Mouse (Mus musculus): ENCODE results near the gene Prl8a8. TPM values are rescaled to one million over a fixed set of nuclear protein-coding genes. Genes with fewer than 3 reads are reported as not detected.

The Prl8a8 gene
- total RNA-seq (2012; rRNA removed) = not detected in 2 replicates

GRCm38 (mm10) chr13:27513117-27513516 is at the start of gene Prl8a8:
Prl8a8 (minus strand) TSS chr13:27513217.
- in situ Hi-C loops (cut with MboI; ENCODE audit: low sequenced_read_pairs in 2 of 2, unreplicated experiment in 2 of 2) = no loop called here
- no peak within 1 kb of the TSS for H3K4me3 ChIP-seq (ENCODE audit: insufficient read depth in 1 of 2, low read depth in 1 of 2, low read length in 2 of 2, poor library complexity in 1 of 2, severe bottlenecking in 1 of 2)
- no peak for TF ChIP-seq ZC3H11A (IDR thresholded peaks at IDR 0.05; ENCODE audit: borderline replicate concordance, low read depth, low read length)
- no peaks in the 10 kb centered on the region for H3K9me3 ChIP-seq (ENCODE audit: control insufficient read depth, insufficient read depth, low read depth, low read length)
- H3K9ac ChIP-seq (ENCODE audit: insufficient read depth, low read depth, low read length, poor library complexity, severe bottlenecking) = no peak within 1 kb of the TSS
- no peak for DNase-seq (ENCODE audit: low read depth, low spot score)
- H3K36me3 ChIP-seq (ENCODE audit: control insufficient read depth, insufficient read depth, low read length, poor library complexity, severe bottlenecking) = no peaks in the 10 kb centered on the region
- no peaks in the 10 kb centered on the region for H3K4me1 ChIP-seq (ENCODE audit: control insufficient read depth in 2 of 2, insufficient read depth in 2 of 2, low read length in 2 of 2, poor library complexity in 1 of 2)
- H3K27ac ChIP-seq (ENCODE audit: insufficient read depth, low read depth, low read length, poor library complexity, severe bottlenecking) = no peak within 1 kb of the TSS

- in situ Hi-C loops (cut with MboI; ENCODE audit: low sequenced_read_pairs in 2 of 2, unreplicated experiment in 2 of 2) = no loop called here
- Histone ChIP-seq H3K36me3 (ENCODE audit: control insufficient read depth, insufficient read depth, low read length, poor library complexity, severe bottlenecking) (no peaks in the 10 kb centered on the region), H3K9me3 (ENCODE audit: control insufficient read depth, insufficient read depth, low read depth, low read length) (no peaks in the 10 kb centered on the region), H3K27ac (ENCODE audit: insufficient read depth, low read depth, low read length, poor library complexity, severe bottlenecking) (no peak overlapping the region), H3K9ac (ENCODE audit: insufficient read depth, low read depth, low read length, poor library complexity, severe bottlenecking) (no peak overlapping the region), H3K4me3 (ENCODE audit: insufficient read depth in 1 of 2, low read depth in 1 of 2, low read length in 2 of 2, poor library complexity in 1 of 2, severe bottlenecking in 1 of 2) (no peak overlapping the region), H3K4me1 (ENCODE audit: control insufficient read depth in 2 of 2, insufficient read depth in 2 of 2, low read length in 2 of 2, poor library complexity in 1 of 2) (no peaks in the 10 kb centered on the region)
- no peak for DNase-seq (ENCODE audit: low read depth, low spot score)
- TF ChIP-seq CHD2 (IDR thresholded peaks at IDR 0.05; ENCODE audit: low read depth, low read length) (no peak), ZNF384 (IDR thresholded peaks at IDR 0.05; ENCODE audit: low read depth, low read length) (no peak), ZC3H11A (IDR thresholded peaks at IDR 0.05; ENCODE audit: borderline replicate concordance, low read depth, low read length) (no peak), MAFK (IDR thresholded peaks at IDR 0.05; ENCODE audit: insufficient read depth, low read depth, low read length) (no peak), HCFC1 (IDR thresholded peaks at IDR 0.05; ENCODE audit: borderline replicate concordance, insufficient read depth, low read length) (no peak)
Observed at GRCm38 (mm10) chr13:27553336-27553735, 40.3 kb upstream of the Prl8a8 start.

GRCm38 (mm10) chr13:27523156-27523555 is 10.1 kb upstream of the Prl8a8 start:
- H3K27ac ChIP-seq (ENCODE audit: insufficient read depth, low read depth, low read length, poor library complexity, severe bottlenecking) = no peak overlapping the region
- H3K4me3 ChIP-seq (ENCODE audit: insufficient read depth in 1 of 2, low read depth in 1 of 2, low read length in 2 of 2, poor library complexity in 1 of 2, severe bottlenecking in 1 of 2) = no peak overlapping the region
- H3K9me3 ChIP-seq (ENCODE audit: control insufficient read depth, insufficient read depth, low read depth, low read length) = no peaks in the 10 kb centered on the region
- DNase-seq (ENCODE audit: low read depth, low spot score) = no peak
- H3K4me1 ChIP-seq (ENCODE audit: control insufficient read depth in 2 of 2, insufficient read depth in 2 of 2, low read length in 2 of 2, poor library complexity in 1 of 2) = no peaks in the 10 kb centered on the region
- no peak overlapping the region for H3K9ac ChIP-seq (ENCODE audit: insufficient read depth, low read depth, low read length, poor library complexity, severe bottlenecking)
- TF ChIP-seq ZNF384 (IDR thresholded peaks at IDR 0.05; ENCODE audit: low read depth, low read length) (no peak), ZC3H11A (IDR thresholded peaks at IDR 0.05; ENCODE audit: borderline replicate concordance, low read depth, low read length) (no peak), MAFK (IDR thresholded peaks at IDR 0.05; ENCODE audit: insufficient read depth, low read depth, low read length) (no peak), CHD2 (IDR thresholded peaks at IDR 0.05; ENCODE audit: low read depth, low read length) (no peak), HCFC1 (IDR thresholded peaks at IDR 0.05; ENCODE audit: borderline replicate concordance, insufficient read depth, low read length) (no peak)
- H3K36me3 ChIP-seq (ENCODE audit: control insufficient read depth, insufficient read depth, low read length, poor library complexity, severe bottlenecking) = no peaks in the 10 kb centered on the region
- in situ Hi-C loops (cut with MboI; ENCODE audit: low sequenced_read_pairs in 2 of 2, unreplicated experiment in 2 of 2) = no loop called here

GRCm38 (mm10) chr13:27507645-27508044 is 5.4 kb downstream of the Prl8a8 start:
- no peak overlapping the region for H3K9ac ChIP-seq (ENCODE audit: insufficient read depth, low read depth, low read length, poor library complexity, severe bottlenecking)
- no peaks in the 10 kb centered on the region for H3K36me3 ChIP-seq (ENCODE audit: control insufficient read depth, insufficient read depth, low read length, poor library complexity, severe bottlenecking)
- H3K9me3 ChIP-seq (ENCODE audit: control insufficient read depth, insufficient read depth, low read depth, low read length) = no peaks in the 10 kb centered on the region
- no peak overlapping the region for H3K27ac ChIP-seq (ENCODE audit: insufficient read depth, low read depth, low read length, poor library complexity, severe bottlenecking)
- DNase-seq (ENCODE audit: low read depth, low spot score) = no peak
- no peaks in the 10 kb centered on the region for H3K4me1 ChIP-seq (ENCODE audit: control insufficient read depth in 2 of 2, insufficient read depth in 2 of 2, low read length in 2 of 2, poor library complexity in 1 of 2)
- in situ Hi-C loops (cut with MboI; ENCODE audit: low sequenced_read_pairs in 2 of 2, unreplicated experiment in 2 of 2) = no loop called here
- no peak for TF ChIP-seq CHD2 (IDR thresholded peaks at IDR 0.05; ENCODE audit: low read depth, low read length)
- no peak for TF ChIP-seq HCFC1 (IDR thresholded peaks at IDR 0.05; ENCODE audit: borderline replicate concordance, insufficient read depth, low read length)
- TF ChIP-seq MAFK (IDR thresholded peaks at IDR 0.05; ENCODE audit: insufficient read depth, low read depth, low read length) = no peak
- TF ChIP-seq ZNF384 (IDR thresholded peaks at IDR 0.05; ENCODE audit: low read depth, low read length) = no peak
- TF ChIP-seq ZC3H11A (IDR thresholded peaks at IDR 0.05; ENCODE audit: borderline replicate concordance, low read depth, low read length) = no peak
- H3K4me3 ChIP-seq (ENCODE audit: insufficient read depth in 1 of 2, low read depth in 1 of 2, low read length in 2 of 2, poor library complexity in 1 of 2, severe bottlenecking in 1 of 2) = no peak overlapping the region

Other genes starting within 250 kb of the Prl8a8 start
- gene Prl6a1, start 200.6 kb downstream of the Prl8a8 start, total RNA-seq (2012; rRNA removed) = not detected in 2 replicates
- gene Prl8a2, start 167.5 kb downstream of the Prl8a8 start, total RNA-seq (2012; rRNA removed) = not detected in 2 replicates
- not detected in 2 replicates for gene Prl2b1, start 122.4 kb downstream of the Prl8a8 start, total RNA-seq (2012; rRNA removed)
- gene Prl8a6, start 74.5 kb downstream of the Prl8a8 start, total RNA-seq (2012; rRNA removed) = not detected in 2 replicates
- gene Prl8a9, start 51.4 kb upstream of the Prl8a8 start, total RNA-seq (2012; rRNA removed) = not detected in 2 replicates
- not detected in 2 replicates for gene Prl8a1, start 69.0 kb upstream of the Prl8a8 start, total RNA-seq (2012; rRNA removed)
- gene Prl7b1, start 97.4 kb upstream of the Prl8a8 start, total RNA-seq (2012; rRNA removed) = 0.54 TPM in 1 of 2 replicates, not detected in the other
- gene Prl7a1, start 129.3 kb upstream of the Prl8a8 start, total RNA-seq (2012; rRNA removed) = not detected in 2 replicates
- gene Prl7a2, start 154.8 kb upstream of the Prl8a8 start, total RNA-seq (2012; rRNA removed) = not detected in 2 replicates
- 1.3 TPM in 1 of 2 replicates, not detected in the other for gene Prl7d1, start 203.5 kb upstream of the Prl8a8 start, total RNA-seq (2012; rRNA removed)

Data from ES-E14 (cell line).